Mouse (Mus musculus) limb, embryonic 11.5 days (tissue): ENCODE measurements at regions not wholly inside any gene's neighbourhood (a gene's known extent, or its start where the extent isn't known, plus 50 kb on each side); places are given as distances from the start of the nearest gene placed in this dataset.

Source experiments
- ATAC-seq: fragments of 200-750 bp; cut with Nextera tagmentation; 2 replicates; pipeline ENCODE4 v1.8.0; 2017; ENCODE audit warnings: low read depth; ENCODE audit not compliant: insufficient number of reproducible peaks, low FRiP score, low TSS enrichment
- DNase-seq: peaks from one replicate; pipeline ENCODE4 v3.0.0-alpha.2; 2015; ENCODE audit warnings: low spot score
- H3K27ac ChIP-seq: fragments of 300-500 bp; sonication (generic); replicated peaks from 2 replicates; pipeline ENCODE4 v1.5.1; 2014; ENCODE audit warnings: low read depth, mild to moderate bottlenecking, low read length
- H3K27me3 ChIP-seq: fragments of 300-500 bp; sonication (generic); 2 replicates; pipeline ENCODE4 v1.6.1; 2014; ENCODE audit warnings: mild to moderate bottlenecking, low read length, mixed read lengths; ENCODE audit not compliant: control insufficient read depth, insufficient read depth
- H3K36me3 ChIP-seq: fragments of 300-500 bp; sonication (generic); 2 replicates; pipeline ENCODE4 v1.6.1; 2014; ENCODE audit warnings: mild to moderate bottlenecking, low read length, moderate library complexity, mixed read lengths; ENCODE audit not compliant: control insufficient read depth, insufficient read depth
- H3K4me1 ChIP-seq: fragments of 300-500 bp; sonication (generic); 2 replicates; pipeline ENCODE4 v1.6.1; 2014; ENCODE audit warnings: low read length, mixed read lengths; ENCODE audit not compliant: control insufficient read depth, insufficient read depth
- H3K4me2 ChIP-seq: fragments of 300-500 bp; sonication (generic); 2 replicates; pipeline ENCODE4 v1.6.1; 2014; ENCODE audit warnings: low read depth, mild to moderate bottlenecking, moderate library complexity; ENCODE audit not compliant: severe bottlenecking
- H3K4me3 ChIP-seq: fragments of 300-500 bp; sonication (generic); 2 replicates; pipeline ENCODE4 v1.5.1; 2014; ENCODE audit warnings: low read depth, low read length
- H3K9ac ChIP-seq: fragments of 300-500 bp; sonication (generic); 2 replicates; pipeline ENCODE4 v1.6.1; 2014; ENCODE audit warnings: mild to moderate bottlenecking, low read length
- H3K9me3 ChIP-seq: fragments of 300-500 bp; sonication (generic); 2 replicates; pipeline ENCODE4 v1.6.1; 2016; ENCODE audit warnings: low read length; ENCODE audit not compliant: control insufficient read depth
- WGBS: fragments of 180-500 bp; shearing (Covaris S2); extraction: QIAGEN DNeasy Blood & Tissue Kit; methylation state at CpG from one replicate; pipeline ENCODE4 v1.1.7; 2014; 5-methylcytosine and 5-hydroxymethylcytosine counted together

GRCm38 (mm10) chr10:56545989-56546388 is 168.9 kb downstream of the Gja1 start:
- Histone ChIP-seq H3K4me1 (no peaks in the 10 kb centered on the region), H3K9ac (no peak overlapping the region), H3K4me3 (no peak overlapping the region), H3K9me3 (no peaks in the 10 kb centered on the region), H3K4me2 (no peak overlapping the region), H3K27me3 (no peaks in the 10 kb centered on the region), H3K27ac (no peak overlapping the region), H3K36me3 (no peaks in the 10 kb centered on the region)
- DNase-seq = no peak
- ATAC-seq = no peak
- whole genome bisulfite sequencing = 26% methylated on average over 3 of the region's 3 CpGs

DNA sequence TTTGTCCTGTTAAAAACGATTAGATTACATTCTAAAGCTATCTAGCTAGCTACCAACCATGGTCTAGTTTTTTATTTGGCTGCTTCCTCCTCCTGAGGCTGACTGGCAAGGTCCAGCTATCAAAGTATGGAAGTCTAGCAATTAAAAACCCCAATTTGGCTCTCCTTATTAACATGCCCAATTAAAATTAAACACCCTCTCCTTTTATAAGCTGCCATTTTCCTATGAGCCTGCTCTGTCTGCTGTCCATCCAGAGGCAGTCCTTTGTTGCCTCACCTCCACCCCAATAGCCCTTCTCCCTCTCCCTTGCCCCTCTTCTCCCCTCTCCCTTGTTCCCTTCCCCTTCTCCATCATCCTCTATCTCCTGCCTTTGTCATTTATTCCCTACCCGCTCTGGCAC is 169.7 kb downstream of the Gja1 start:
- Histone ChIP-seq H3K9ac (no peak overlapping the region), H3K4me1 (no peaks in the 10 kb centered on the region), H3K4me3 (no peak overlapping the region), H3K4me2 (no peak overlapping the region), H3K27ac (0 out of 2 replicates have a peak overlapping the region, but pooled peaks have one; percentile 18), H3K27me3 (no peaks in the 10 kb centered on the region), H3K9me3 (no peaks in the 10 kb centered on the region), H3K36me3 (no peaks in the 10 kb centered on the region)
- ATAC-seq (no peak), DNase-seq (no peak)
- WGBS = 50% methylated on average over 2 of the region's 2 CpGs

DNA sequence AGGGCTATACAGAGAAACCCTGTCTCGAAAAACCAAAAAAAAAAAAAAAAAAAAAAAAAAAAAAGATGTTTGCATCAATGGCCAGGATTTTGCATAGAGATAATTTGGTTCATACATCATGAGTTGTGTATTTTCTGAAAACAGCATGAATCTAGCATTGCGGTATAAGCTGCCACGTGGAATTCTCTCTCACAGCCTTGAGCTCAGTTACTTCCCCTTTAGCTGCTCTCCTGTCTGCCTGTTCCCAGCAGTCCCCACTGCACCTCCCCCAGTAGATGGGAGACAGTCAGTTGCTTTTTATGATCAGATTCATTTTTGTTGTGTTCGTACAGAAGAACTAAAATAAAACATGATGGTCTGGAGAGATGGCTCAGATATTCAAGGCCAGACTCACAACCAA is 170.7 kb downstream of the Gja1 start:
- Histone ChIP-seq H3K4me1 (no peaks in the 10 kb centered on the region), H3K9me3 (no peaks in the 10 kb centered on the region), H3K9ac (no peak overlapping the region), H3K4me3 (no peak overlapping the region), H3K27me3 (no peaks in the 10 kb centered on the region), H3K4me2 (no peak overlapping the region), H3K27ac (no peak overlapping the region), H3K36me3 (no peaks in the 10 kb centered on the region)
- 83% methylated on average over 3 of the region's 4 CpGs for WGBS
- no peak for ATAC-seq
- no peak for DNase-seq

GRCm38 (mm10) chr10:56566836-56567442 is 189.8 kb downstream of the Gja1 start:
- Histone ChIP-seq H3K4me3 (no peak overlapping the region), H3K4me2 (no peak overlapping the region), H3K4me1 (no peaks in the 10 kb centered on the region), H3K9me3 (no peaks in the 10 kb centered on the region), H3K9ac (no peak overlapping the region), H3K36me3 (no peaks in the 10 kb centered on the region), H3K27ac (no peak overlapping the region), H3K27me3 (no peaks in the 10 kb centered on the region)
- WGBS = 90% methylated on average over 12 of the region's 12 CpGs
- ATAC-seq (no peak), DNase-seq (no peak)

GRCm38 (mm10) chr10:56582065-56582464 is 204.9 kb downstream of the Gja1 start:
- no peaks in the 10 kb centered on the region for H3K9me3 ChIP-seq
- H3K9ac ChIP-seq = no peak overlapping the region
- no peak overlapping the region for H3K4me2 ChIP-seq
- H3K27ac ChIP-seq = no peak overlapping the region
- H3K36me3 ChIP-seq = no peaks in the 10 kb centered on the region
- H3K4me3 ChIP-seq = no peak overlapping the region
- no peaks in the 10 kb centered on the region for H3K4me1 ChIP-seq
- no peak for DNase-seq
- no peak for ATAC-seq
- WGBS = 54% methylated on average over 6 of the region's 6 CpGs
- H3K27me3 ChIP-seq = no peaks in the 10 kb centered on the region

DNA sequence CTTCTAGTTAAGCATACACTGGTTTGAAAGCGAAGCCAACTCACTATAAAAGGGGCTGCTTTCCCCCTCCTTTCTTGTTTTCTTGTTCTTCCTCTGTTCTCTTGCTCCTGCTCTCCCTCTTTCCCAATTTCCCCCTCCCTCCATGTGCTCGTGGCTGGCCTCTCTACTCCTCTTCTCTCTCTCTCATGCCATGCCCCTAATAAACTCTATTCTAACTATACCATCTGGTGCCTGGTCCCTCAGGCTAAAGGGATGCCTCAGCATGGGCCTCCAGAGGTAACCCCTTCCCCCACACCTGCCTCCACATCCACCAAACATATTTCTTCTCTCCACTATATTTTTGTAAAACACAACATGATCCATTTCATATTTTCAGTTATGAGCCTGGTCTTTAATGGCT is 210.1 kb downstream of the Gja1 start:
- Histone ChIP-seq H3K9ac (no peak overlapping the region), H3K4me1 (no peaks in the 10 kb centered on the region), H3K36me3 (no peaks in the 10 kb centered on the region), H3K4me2 (no peak overlapping the region), H3K9me3 (no peaks in the 10 kb centered on the region), H3K27ac (no peak overlapping the region), H3K27me3 (no peaks in the 10 kb centered on the region), H3K4me3 (no peak overlapping the region)
- no peak for ATAC-seq
- 34% methylated on average over 2 of the region's 2 CpGs for WGBS
- no peak for DNase-seq

GRCm38 (mm10) chr10:56597382-56597781 is 220.3 kb downstream of the Gja1 start:
- no peak overlapping the region for H3K9ac ChIP-seq
- H3K36me3 ChIP-seq = no peaks in the 10 kb centered on the region
- H3K4me2 ChIP-seq = no peak overlapping the region
- H3K27me3 ChIP-seq = no peaks in the 10 kb centered on the region
- no peak for ATAC-seq
- DNase-seq = no peak
- WGBS = 42% methylated on average over 5 of the region's 5 CpGs
- H3K9me3 ChIP-seq = no peaks in the 10 kb centered on the region
- no peak overlapping the region for H3K4me3 ChIP-seq
- no peak overlapping the region for H3K27ac ChIP-seq
- no peaks in the 10 kb centered on the region for H3K4me1 ChIP-seq

- ATAC-seq = no peak
- no peak for DNase-seq
- H3K27ac ChIP-seq = no peak overlapping the region
- H3K4me1 ChIP-seq = no peaks in the 10 kb centered on the region
- no peak overlapping the region for H3K4me2 ChIP-seq
- no peaks in the 10 kb centered on the region for H3K9me3 ChIP-seq
- H3K36me3 ChIP-seq = no peaks in the 10 kb centered on the region
- WGBS = 92% methylated on average over 3 of the region's 3 CpGs
- H3K9ac ChIP-seq = no peak overlapping the region
- H3K27me3 ChIP-seq = no peaks in the 10 kb centered on the region
- no peak overlapping the region for H3K4me3 ChIP-seq
These were observed 221.1 kb downstream of the Gja1 start for GRCm38 (mm10) chr10:56598191-56598590.

DNA sequence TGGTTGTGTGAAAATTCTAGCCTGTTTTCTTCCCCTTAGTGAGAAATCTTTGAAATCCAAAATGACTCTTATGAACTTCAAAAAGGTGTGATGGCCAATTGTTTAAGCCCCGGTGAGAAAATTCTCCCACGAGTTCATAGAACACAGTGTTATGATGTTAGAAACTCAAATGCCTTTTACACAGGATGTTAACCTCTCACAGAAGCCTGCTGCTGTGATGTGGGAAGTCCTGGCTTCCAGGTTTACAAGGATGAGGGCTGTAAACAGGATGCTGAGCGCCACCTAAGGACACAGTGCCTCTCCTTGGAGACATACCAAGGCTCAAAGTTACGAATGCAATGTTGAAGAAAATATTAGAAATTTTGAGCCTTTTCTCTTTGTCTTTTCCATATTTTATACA is 222.8 kb downstream of the Gja1 start:
- Histone ChIP-seq H3K9me3 (no peaks in the 10 kb centered on the region), H3K4me2 (no peak overlapping the region), H3K27ac (no peak overlapping the region), H3K36me3 (no peaks in the 10 kb centered on the region), H3K9ac (no peak overlapping the region), H3K27me3 (no peaks in the 10 kb centered on the region), H3K4me3 (no peak overlapping the region), H3K4me1 (no peaks in the 10 kb centered on the region)
- WGBS = 36% methylated on average over 4 of the region's 4 CpGs
- DNase-seq = no peak
- no peak for ATAC-seq
